Mouse (Mus musculus) left cerebral cortex, adult 8-10 months (tissue): ENCODE data around the gene Wsb1. TPM values are rescaled to one million over a fixed set of nuclear protein-coding genes. Genes with fewer than 3 reads are reported as not detected.

Experiments
- DNase-seq, 2 experiments: peaks; one replicate each; pipeline ENCODE4 v3.0.0; 2022; ENCODE audit warnings: low spot score in 2 of 2
- total RNA-seq, 4 experiments: library from RNA; stranded (reverse); gene quantifications; 2 replicates each; pipeline ENCODE4 v1.2.4; 2022

Gene Wsb1
- total RNA-seq, 4 experiments from 2014 or later: 67.0 to 96.0 (median 77.4) TPM

- DNase-seq: no peak
These were observed 37.3 kb downstream of the Wsb1 start for GRCm38 (mm10) chr11:79217133-79217532.

DNA sequence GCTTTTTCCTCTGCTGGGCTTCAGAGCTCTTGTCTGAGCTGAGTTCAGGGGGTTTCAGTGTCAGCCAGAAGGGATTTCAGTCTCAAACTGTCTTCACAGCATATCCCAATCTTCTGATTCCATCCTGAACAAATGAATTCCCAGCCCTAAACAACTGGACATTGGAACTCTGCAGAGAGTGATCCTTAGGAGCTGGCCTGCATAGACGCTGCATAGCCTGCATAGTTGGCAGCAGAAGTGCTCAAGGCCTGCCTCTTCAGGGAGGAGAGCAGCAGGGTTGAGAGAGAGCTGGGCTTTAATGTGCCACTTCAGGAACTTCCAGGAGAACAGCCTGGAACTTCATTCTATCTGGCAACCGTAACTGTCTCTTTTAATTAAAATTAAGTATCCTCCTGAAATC, 38.9 kb downstream of the Wsb1 start:
- no peak for DNase-seq

DNA sequence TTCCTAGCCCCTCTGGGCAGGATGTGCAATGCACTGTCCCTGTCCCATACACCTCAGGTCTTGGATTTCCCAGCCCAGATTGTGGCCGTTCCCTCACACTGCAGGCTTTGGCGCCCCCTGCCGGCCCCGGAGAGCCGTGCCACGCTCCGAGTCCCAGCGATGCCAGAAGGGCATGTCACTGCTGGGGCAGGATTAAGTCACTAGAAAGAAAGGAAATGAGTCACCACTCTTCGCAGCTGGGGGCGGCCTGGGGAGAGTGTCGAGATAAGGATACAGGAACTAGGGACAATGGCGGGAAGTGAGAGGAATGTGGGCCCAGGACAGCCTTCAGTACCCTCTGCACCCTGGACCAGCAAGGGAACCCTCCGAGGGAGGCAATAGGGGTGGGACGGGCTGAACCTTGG, 40.5 kb downstream of the Wsb1 start:
- peak; percentile 50 to 92 for DNase-seq

DNA sequence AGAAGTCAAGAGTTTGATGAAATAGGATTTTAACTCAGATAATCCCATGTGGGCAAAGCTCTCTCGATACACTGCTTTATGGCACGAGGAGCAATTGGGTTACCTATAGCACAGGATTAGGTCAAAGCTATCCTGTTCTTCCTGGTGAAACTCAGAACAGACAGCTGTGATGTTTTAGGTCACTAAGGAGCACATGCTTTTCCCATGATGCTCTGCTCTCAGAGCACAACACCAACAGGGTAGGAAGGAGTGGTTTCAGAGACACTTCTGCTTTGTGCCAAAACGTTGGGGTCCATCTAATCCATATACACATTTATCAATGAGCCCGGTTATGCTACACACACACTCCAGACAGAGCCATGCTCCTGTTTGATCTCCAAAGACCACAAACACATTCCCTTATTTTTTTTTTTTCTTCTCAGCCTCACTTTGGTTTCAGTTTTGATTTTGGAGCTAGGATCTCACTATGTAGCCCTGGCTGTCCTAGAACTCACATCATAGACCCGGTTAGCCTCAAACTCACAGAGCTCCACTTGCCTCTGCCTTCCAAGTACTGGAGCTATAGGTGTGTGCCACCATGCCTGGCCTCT, 44.5 kb downstream of the Wsb1 start:
- no peak for DNase-seq

- no peak for DNase-seq
These were observed 45.4 kb downstream of the Wsb1 start for GRCm38 (mm10) chr11:79209113-79209512.

GRCm38 (mm10) chr11:79208462-79208861, 46.0 kb downstream of the Wsb1 start:
- DNase-seq: no peak

- DNase-seq: no peak
These were observed 46.8 kb downstream of the Wsb1 start for GRCm38 (mm10) chr11:79207691-79208090.

DNA sequence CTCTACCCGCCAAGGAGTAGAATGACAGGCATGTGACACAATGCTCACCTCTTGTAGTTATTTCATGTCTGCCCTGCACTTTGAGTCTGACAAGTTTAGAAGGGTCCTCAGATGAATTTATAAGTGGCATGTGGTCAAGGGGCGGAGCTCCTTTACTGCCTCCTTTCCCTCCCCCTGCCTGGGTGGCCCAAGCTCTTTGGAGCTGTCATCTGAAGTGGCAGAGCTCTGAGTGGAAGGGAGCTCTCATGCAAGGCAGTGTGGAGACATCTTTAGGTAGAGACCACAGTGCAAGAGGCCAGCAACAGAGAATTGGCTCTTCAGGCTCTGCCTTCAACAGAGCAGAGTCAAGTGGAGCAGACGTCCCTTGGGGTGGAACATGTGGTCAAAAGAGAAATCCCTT, 50.0 kb downstream of the Wsb1 start:
- DNase-seq: no peak

GRCm38 (mm10) chr11:79200502-79200901, 54.0 kb downstream of the Wsb1 start:
- DNase-seq: no peak

GRCm38 (mm10) chr11:79198562-79198961, 55.9 kb downstream of the Wsb1 start:
- no peak for DNase-seq

- no peak for DNase-seq
These were observed 56.6 kb downstream of the Wsb1 start for GRCm38 (mm10) chr11:79197846-79198235.

DNA sequence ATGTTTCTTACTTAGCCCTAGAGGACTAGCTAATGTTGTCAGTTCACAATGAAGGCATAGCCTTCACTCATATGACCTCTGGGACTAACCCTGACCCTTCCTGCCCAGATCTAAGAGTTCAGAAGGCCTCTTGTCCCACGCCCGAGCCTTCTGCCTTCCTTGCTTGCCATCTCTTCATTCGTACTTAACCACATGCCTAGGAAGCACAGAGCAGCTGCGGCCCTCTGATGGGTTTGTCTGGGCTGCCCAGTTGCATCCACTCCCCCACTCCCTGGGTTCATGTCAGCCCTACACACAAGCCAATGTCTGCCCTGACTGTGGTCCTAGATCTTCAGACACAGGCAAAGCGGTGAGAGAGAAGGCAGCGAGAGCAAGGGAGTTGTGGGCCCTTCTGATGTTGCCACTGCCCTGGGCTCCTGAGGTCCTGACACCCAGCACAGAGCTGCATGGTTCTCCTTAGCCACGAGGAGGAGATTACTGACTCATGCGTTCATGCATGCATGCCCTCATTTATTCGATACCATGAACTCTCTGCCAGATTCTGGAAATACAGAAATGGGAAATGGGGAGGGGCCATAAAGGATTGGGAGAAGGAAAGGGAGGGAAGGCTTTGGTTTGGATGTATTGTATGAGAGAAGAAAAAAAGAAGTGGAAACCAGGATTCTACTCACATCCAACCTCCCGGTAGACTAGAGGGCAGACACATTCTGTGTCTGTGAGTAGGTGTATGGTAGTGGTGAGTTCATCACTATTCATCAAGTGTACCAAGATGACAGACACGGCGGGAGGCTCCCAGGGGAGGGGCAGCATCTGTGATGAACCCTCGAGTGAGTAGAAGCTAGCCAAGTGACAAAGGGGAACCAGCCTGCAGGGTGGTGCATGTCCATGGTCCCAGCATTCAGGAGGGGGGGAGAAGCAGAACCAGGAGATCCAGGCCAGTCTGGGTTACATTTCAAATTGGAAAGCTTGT, 57.3 kb downstream of the Wsb1 start:
- no peak for DNase-seq

DNA sequence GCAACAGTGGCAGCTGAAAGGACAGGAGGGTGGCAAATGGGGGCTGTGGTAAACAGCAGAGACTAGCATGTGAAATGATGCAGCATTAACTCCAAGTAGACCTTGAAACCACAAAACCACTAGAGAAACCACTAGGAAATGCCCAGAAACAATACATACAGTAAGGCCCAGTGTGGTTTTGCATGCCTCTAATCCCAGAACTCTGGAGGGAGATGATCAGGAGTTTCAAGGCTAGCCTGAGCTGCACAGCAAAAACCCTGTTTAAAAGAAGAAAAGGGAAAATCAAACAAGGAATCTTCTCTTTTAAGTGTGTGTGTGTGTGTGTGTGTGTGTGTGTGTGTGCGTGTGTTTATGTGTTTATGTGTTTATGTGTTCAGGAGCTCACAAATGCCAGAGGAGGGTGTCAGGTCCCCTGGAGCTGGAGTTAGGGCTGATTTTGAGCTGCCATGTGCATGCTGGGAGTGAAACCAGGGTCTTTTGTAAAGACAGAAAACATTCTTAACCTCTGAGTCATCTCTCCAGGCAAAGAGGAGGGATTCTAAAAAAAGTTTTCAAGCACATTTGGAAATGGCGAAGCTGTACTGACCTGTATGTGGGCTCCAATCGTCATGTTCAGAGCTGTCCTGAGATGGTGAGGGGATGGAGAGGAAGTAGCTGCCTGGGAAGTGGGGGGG, 58.1 kb downstream of the Wsb1 start:
- no peak for DNase-seq

- no peak for DNase-seq
These were observed 62.3 kb downstream of the Wsb1 start for GRCm38 (mm10) chr11:79192176-79192575.

- DNase-seq: peak; percentile 22 to 28
These were observed 63.3 kb downstream of the Wsb1 start for GRCm38 (mm10) chr11:79191214-79191613.

GRCm38 (mm10) chr11:79190257-79190656, 64.2 kb downstream of the Wsb1 start:
- no peak for DNase-seq

Other genes with a start within 250 kb of the Wsb1 start
- 10 to 100 TPM; 53.6 to 63.6 (median 56.0) TPM for gene Ksr1, start 108.3 kb downstream of the Wsb1 start, total RNA-seq
- gene Gm9964, start 42.2 kb upstream of the Wsb1 start, total RNA-seq: 1 to 10 TPM in 1 of 4 experiments, under 1 TPM in 2, not detected in 1; 0.74 to 2.0 (median 0.98) TPM
- 100 to 1,000 TPM; 105 to 139 (median 119) TPM for gene Nf1, start 85.0 kb upstream of the Wsb1 start, total RNA-seq
- gene Omg, start 249.4 kb upstream of the Wsb1 start, total RNA-seq: 100 to 1,000 TPM; 106 to 132 (median 118) TPM